Mouse (Mus musculus): Measurements from ENCODE around the gene Creg1.

GRCm38 (mm10) chr1:165814116-165814515 lies 50.6 kb downstream of the Creg1 start:
- no peak for TF ChIP-seq HCFC1 (IDR thresholded peaks at IDR 0.05; ENCODE audit: borderline replicate concordance, insufficient read depth, low read length)
- TF ChIP-seq ZNF384 (IDR thresholded peaks at IDR 0.05; ENCODE audit: low read depth, low read length) = no peak

Measured in ES-E14 (cell line).